In the genomic region with DNA sequence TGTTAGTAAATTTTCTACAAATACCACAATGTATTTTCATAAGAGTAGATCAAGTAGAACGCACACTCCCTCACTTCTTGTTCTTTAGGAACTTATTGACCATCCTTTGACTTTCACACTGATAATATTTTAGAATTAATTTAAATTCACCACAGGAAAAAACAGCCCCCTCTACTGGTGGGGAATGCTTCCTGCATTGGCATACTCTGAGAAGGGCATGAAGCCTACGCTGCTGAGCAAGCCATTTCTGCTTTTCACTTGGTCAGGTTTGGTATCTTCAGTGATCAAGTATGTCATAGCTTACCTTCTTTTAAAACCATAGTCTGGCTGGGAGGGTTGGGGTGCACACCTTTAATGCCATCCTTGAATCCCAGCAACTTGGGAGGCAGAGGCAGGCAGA, we compare ENCODE assay signal across 9 mouse cellular contexts. TPM values are rescaled to one million over a fixed set of nuclear protein-coding genes. Genes with fewer than 3 reads are reported as not detected.
DNase-seq lines count a peak whose midpoint lies in the region; ATAC-seq and TF ChIP-seq lines count a peak whose summit lies in the region.
"Had no signal": no experiment of that assay in that cellular context is flagged by ENCODE, and none has a peak within 500 bp of the region (broad histone marks: within the 10 kb centered on the region; RNA-seq: fewer than 3 reads in every experiment).

No protein-coding gene starts in this region.

- H3K27me3 ChIP-seq in lung, embryonic 14.5 days (ENCODE audit: insufficient read depth, low read length): no peaks in the 10 kb centered on the region
- H3K27me3 ChIP-seq in neural tube, embryonic 15.5 days (replicated peaks): no peaks in the 10 kb centered on the region
- H3K27me3 ChIP-seq: embryonic facial prominence, embryonic 12.5 days had no signal

- H3K4me1 ChIP-seq in lung, embryonic 14.5 days (ENCODE audit: insufficient read depth): no peaks in the 10 kb centered on the region
- peaks cover 29% of the 10 kb centered on the region for H3K4me1 ChIP-seq in neural tube, embryonic 15.5 days

- no peak overlapping the region for H3K27ac ChIP-seq in gastrocnemius, adult 2 months
- H3K27ac ChIP-seq in lung, embryonic 14.5 days (ENCODE audit: low read depth): no peak overlapping the region
- no peak overlapping the region for H3K27ac ChIP-seq in neural tube, embryonic 15.5 days (replicated peaks)
- H3K27ac ChIP-seq: embryonic facial prominence, embryonic 12.5 days had no signal

- peak; percentile 62 for TF ChIP-seq CTCF in gastrocnemius, adult 2 months (IDR thresholded peaks at IDR 0.05)
- peak; percentile 56 for TF ChIP-seq CTCF in lung, embryonic 14.5 days (IDR thresholded peaks at IDR 0.05; ENCODE audit: low read depth)

- no peak overlapping the region for H3K9ac ChIP-seq in lung, embryonic 14.5 days
- H3K9ac ChIP-seq in neural tube, embryonic 15.5 days (replicated peaks): no peak overlapping the region
- H3K9ac ChIP-seq: embryonic facial prominence, embryonic 12.5 days had no signal

- peak; percentile 28 for DNase-seq in gastrocnemius, adult 2 months
- DNase-seq in gastrocnemius, postnatal 10 days: no peak
- DNase-seq in lung, embryonic 14.5 days: no peak
- no peak for DNase-seq in lung, postnatal 25 days (ENCODE audit: low spot score)
- DNase-seq in R1 (ENCODE audit: low read depth, low spot score): peak; percentile 44
- peak; percentile 28 for DNase-seq in lung, postnatal 14 days

- no peaks in the 10 kb centered on the region for H3K36me3 ChIP-seq in lung, embryonic 14.5 days (ENCODE audit: insufficient read depth)
- H3K36me3 ChIP-seq in neural tube, embryonic 15.5 days: no peaks in the 10 kb centered on the region
- H3K36me3 ChIP-seq: embryonic facial prominence, embryonic 12.5 days had no signal

- H3K4me2 ChIP-seq in lung, embryonic 14.5 days: no peak overlapping the region
- no peak overlapping the region for H3K4me2 ChIP-seq in neural tube, embryonic 15.5 days
- H3K4me2 ChIP-seq: embryonic facial prominence, embryonic 12.5 days had no signal

- no peak overlapping the region for H3K4me3 ChIP-seq in gastrocnemius, adult 2 months
- H3K4me3 ChIP-seq in lung, embryonic 14.5 days (ENCODE audit: low read depth, low read length): no peak overlapping the region
- no peak overlapping the region for H3K4me3 ChIP-seq in neural tube, embryonic 15.5 days (replicated peaks)
- H3K4me3 ChIP-seq: embryonic facial prominence, embryonic 12.5 days had no signal

- H3K9me3 ChIP-seq in lung, embryonic 14.5 days (ENCODE audit: low read depth, low read length): no peaks in the 10 kb centered on the region
- no peaks in the 10 kb centered on the region for H3K9me3 ChIP-seq in neural tube, embryonic 15.5 days (replicated peaks)
- H3K9me3 ChIP-seq: embryonic facial prominence, embryonic 12.5 days had no signal

- 88% methylated on average over 2 of the region's 2 CpGs for WGBS in lung, embryonic 14.5 days
- 89% methylated on average over 2 of the region's 2 CpGs for WGBS in neural tube, embryonic 15.5 days

- intact Hi-C loops in gastrocnemius, adult 2 months (cut with DNase I): no loop called here

- no peak for ATAC-seq in lung, embryonic 14.5 days (ENCODE audit: insufficient read depth)
- no peak for ATAC-seq in erythroblast, adult 5-6 weeks (replicated peaks; ENCODE audit: low FRiP score, poor library complexity, severe bottlenecking)
- no peak for ATAC-seq in neural tube, embryonic 15.5 days (ENCODE audit: low FRiP score)

RNA-seq across cellular contexts. Expression of a gene that starts 3.7 kb away (rescaled TPM):
- total RNA-seq in gastrocnemius, adult 2 months (2021): not detected
- under 1 TPM in 1 of 2 experiments, not detected in 1; 0.32 TPM for total RNA-seq in gastrocnemius, postnatal 10 days (2021)
- 1.2 TPM in 2 replicates for polyA plus RNA-seq in lung, embryonic 14.5 days (2014; fragmentation: Nextera tagmentation; extraction: Ambion mirVana)
- total RNA-seq in erythroblast, adult 5-6 weeks (2015; ENCODE audit: low replicate concordance): not detected in 2 replicates
- total RNA-seq in erythroblast, adult 5-6 weeks (2017; ENCODE audit: low replicate concordance): not detected in 2 replicates
- 5.5 and 6.2 TPM in 2 replicates for polyA plus RNA-seq in neural tube, embryonic 15.5 days (2015; fragmentation: Nextera tagmentation; extraction: Ambion mirVana)

RNA-seq across cellular contexts. Expression of a gene that starts 4.6 kb away (rescaled TPM):
- 1 to 10 TPM in 1 of 2 experiments, under 1 TPM in 1; 0.46 to 1.1 TPM for total RNA-seq in gastrocnemius, adult 2 months (2021)
- total RNA-seq in gastrocnemius, postnatal 10 days (2021): 1 to 10 TPM; 2.4 to 3.3 TPM
- 1.4 and 2.2 TPM in 2 replicates for polyA plus RNA-seq in lung, embryonic 14.5 days (2014; fragmentation: Nextera tagmentation; extraction: Ambion mirVana)
- 2.5 and 2.7 TPM in 2 replicates for total RNA-seq in erythroblast, adult 5-6 weeks (2015; ENCODE audit: low replicate concordance)
- 2.0 and 2.6 TPM in 2 replicates for total RNA-seq in erythroblast, adult 5-6 weeks (2017; ENCODE audit: low replicate concordance)
- 12.4 and 14.4 TPM in 2 replicates for polyA plus RNA-seq in neural tube, embryonic 15.5 days (2015; fragmentation: Nextera tagmentation; extraction: Ambion mirVana)

Comparison
In these comparisons a context has a peak if more than half of its experiments do, and no peak if none do; other contexts are left out.
1. DNase-seq: peak in gastrocnemius, adult 2 months (single experiment), R1 (single experiment) and lung, postnatal 14 days (single experiment); none in gastrocnemius, postnatal 10 days (single experiment), lung, embryonic 14.5 days (single experiment) and lung, postnatal 25 days (single experiment).